Mouse (Mus musculus) lung, postnatal 0 days (tissue): Measurements from ENCODE around the gene Slc25a33.
A peak's percentile ranks its signal among the peaks of the same experiment; 100 is the strongest.

Experiments
- CTCF ChIP-seq: IDR thresholded peaks from 2 replicates; pipeline ENCODE4 v1.5.1; 2016; ENCODE audit warnings: antibody characterized with exemption, mild to moderate bottlenecking
- EP300 ChIP-seq: IDR thresholded peaks from 2 replicates; pipeline ENCODE4 v1.6.1; 2016; ENCODE audit warnings: antibody characterized with exemption, mild to moderate bottlenecking, control low read depth

- TF ChIP-seq CTCF = peak; percentile 79
- no peak for TF ChIP-seq EP300
These were observed 48.3 kb downstream of the Slc25a33 start for GRCm38 (mm10) chr4:149725661-149726350.
